Mouse (Mus musculus) midbrain, embryonic 15.5 days (tissue): ENCODE measurements at regions not wholly inside any gene's neighbourhood (a gene's known extent, or its start where the extent isn't known, plus 50 kb on each side); places are given as distances from the start of the nearest gene placed in this dataset.
A peak's percentile ranks its signal among the peaks of the same experiment; 100 is the strongest.

Source experiments
- ATAC-seq: fragments of 200-750 bp; cut with Nextera tagmentation; replicated peaks from 2 replicates; pipeline ENCODE4 v1.8.0; 2017; ENCODE audit warnings: moderate TSS enrichment
- H3K27ac ChIP-seq: fragments of 300-500 bp; sonication (generic); 2 replicates; pipeline ENCODE4 v1.5.1; 2015; ENCODE audit warnings: mild to moderate bottlenecking, inconsistent platforms
- H3K27me3 ChIP-seq: fragments of 300-500 bp; sonication (generic); replicated peaks from 2 replicates; pipeline ENCODE4 v1.6.1; 2015; ENCODE audit warnings: inconsistent platforms
- H3K36me3 ChIP-seq: fragments of 300-500 bp; sonication (generic); replicated peaks from 2 replicates; pipeline ENCODE4 v1.6.1; 2015; ENCODE audit warnings: inconsistent platforms
- H3K4me1 ChIP-seq: fragments of 300-500 bp; sonication (generic); 2 replicates; pipeline ENCODE4 v1.6.1; 2015; ENCODE audit warnings: inconsistent platforms
- H3K4me2 ChIP-seq: fragments of 300-500 bp; sonication (generic); 2 replicates; pipeline ENCODE4 v1.6.1; 2015; ENCODE audit warnings: inconsistent platforms, mild to moderate bottlenecking, moderate library complexity
- H3K4me3 ChIP-seq: fragments of 300-500 bp; sonication (generic); 2 replicates; pipeline ENCODE4 v1.5.1; 2015; ENCODE audit warnings: mild to moderate bottlenecking, inconsistent platforms
- H3K9ac ChIP-seq: fragments of 300-500 bp; sonication (generic); 2 replicates; pipeline ENCODE4 v1.6.1; 2015; ENCODE audit warnings: mild to moderate bottlenecking, inconsistent platforms
- H3K9me3 ChIP-seq: fragments of 300-500 bp; sonication (generic); 2 replicates; pipeline ENCODE4 v1.6.1; 2016; ENCODE audit warnings: inconsistent platforms
- WGBS: fragments of 180-500 bp; shearing (Covaris S2); methylation state at CpG from one replicate; pipeline ENCODE4 v1.1.7; 2015; ENCODE audit warnings: mixed read lengths; 5-methylcytosine and 5-hydroxymethylcytosine counted together

DNA sequence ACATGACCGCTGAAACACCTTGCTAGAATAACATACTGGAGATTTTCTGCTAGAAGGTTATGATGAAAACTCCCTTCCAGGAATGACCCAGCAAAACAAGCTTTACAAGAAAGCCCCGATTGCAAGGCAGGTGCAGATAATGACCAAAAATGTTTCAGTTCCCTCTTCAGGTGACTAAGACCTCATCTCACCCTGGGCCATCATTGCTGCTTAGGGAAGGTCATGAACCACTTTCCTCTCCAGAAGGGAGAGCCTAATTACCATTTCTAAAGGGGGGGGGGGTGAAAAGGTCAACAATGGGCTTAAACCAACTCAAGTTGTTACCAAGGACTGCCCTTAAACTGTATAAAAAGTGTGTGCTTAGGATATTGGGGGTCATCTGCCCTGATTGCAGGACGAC, 59.8 kb upstream of the Speer4c start:
- no peaks in the 10 kb centered on the region for H3K27me3 ChIP-seq
- no peaks in the 10 kb centered on the region for H3K4me1 ChIP-seq
- H3K4me2 ChIP-seq: no peak overlapping the region
- H3K27ac ChIP-seq: no peak overlapping the region
- H3K9me3 ChIP-seq: no peaks in the 10 kb centered on the region
- no peak overlapping the region for H3K4me3 ChIP-seq
- 49% methylated on average over 3 of the region's 3 CpGs for WGBS
- no peaks in the 10 kb centered on the region for H3K36me3 ChIP-seq
- ATAC-seq: no peak
- H3K9ac ChIP-seq: no peak overlapping the region

- Histone ChIP-seq H3K9ac (no peak overlapping the region), H3K4me1 (no peaks in the 10 kb centered on the region), H3K27me3 (no peaks in the 10 kb centered on the region), H3K27ac (no peak overlapping the region), H3K36me3 (no peaks in the 10 kb centered on the region), H3K4me3 (no peak overlapping the region), H3K4me2 (no peak overlapping the region), H3K9me3 (no peaks in the 10 kb centered on the region)
- ATAC-seq: no peak
- WGBS: 13% methylated on average over 3 of the region's 3 CpGs
Measured at GRCm38 (mm10) chr5:15774567-15774966, 60.5 kb upstream of the Speer4c start.

DNA sequence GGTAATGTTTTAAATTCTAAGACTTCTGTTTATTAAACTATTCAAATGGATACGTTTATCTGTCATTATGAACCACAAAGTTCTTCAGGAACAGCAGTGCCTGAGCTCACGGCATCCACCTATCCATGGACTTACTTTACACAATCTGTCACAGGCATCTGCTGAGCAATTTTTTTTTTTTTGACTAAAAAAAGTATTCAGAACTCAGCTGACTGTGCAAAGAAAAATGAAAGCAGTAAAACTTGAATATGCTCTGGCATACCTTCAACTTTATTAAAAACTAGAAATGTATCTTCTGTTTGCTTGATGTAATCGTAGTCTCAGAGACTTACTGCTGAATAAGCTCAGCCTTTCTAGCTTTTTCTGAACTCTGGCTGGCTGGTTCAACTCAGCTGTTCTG, 62.0 kb upstream of the Speer4c start:
- 87% methylated on average over 3 of the region's 3 CpGs for WGBS
- Histone ChIP-seq H3K27ac (no peak overlapping the region), H3K9ac (no peak overlapping the region), H3K27me3 (no peaks in the 10 kb centered on the region), H3K9me3 (no peaks in the 10 kb centered on the region), H3K4me2 (no peak overlapping the region), H3K36me3 (no peaks in the 10 kb centered on the region), H3K4me1 (no peaks in the 10 kb centered on the region), H3K4me3 (no peak overlapping the region)
- no peak for ATAC-seq

GRCm38 (mm10) chr5:15803583-15803982, 89.5 kb upstream of the Speer4c start:
- H3K4me2 ChIP-seq: no peak overlapping the region
- no peaks in the 10 kb centered on the region for H3K27me3 ChIP-seq
- no peak for ATAC-seq
- 51% methylated on average over 5 of the region's 5 CpGs for WGBS
- H3K4me3 ChIP-seq: no peak overlapping the region
- H3K36me3 ChIP-seq: no peaks in the 10 kb centered on the region
- H3K9ac ChIP-seq: no peak overlapping the region
- H3K9me3 ChIP-seq: no peaks in the 10 kb centered on the region
- no peak overlapping the region for H3K27ac ChIP-seq
- no peaks in the 10 kb centered on the region for H3K4me1 ChIP-seq

- WGBS: 47% methylated on average over 3 of the region's 3 CpGs
- H3K9me3 ChIP-seq: no peaks in the 10 kb centered on the region
Measured at GRCm38 (mm10) chr5:15816864-15817263, 102.8 kb upstream of the Speer4c start.

GRCm38 (mm10) chr5:15817366-15817765, 103.3 kb upstream of the Speer4c start:
- no peaks in the 10 kb centered on the region for H3K36me3 ChIP-seq
- H3K27ac ChIP-seq: no peak overlapping the region
- H3K9me3 ChIP-seq: no peaks in the 10 kb centered on the region
- H3K27me3 ChIP-seq: no peaks in the 10 kb centered on the region
- H3K4me1 ChIP-seq: 0 out of 2 replicates have a peak, but pooled peaks cover 4% of the 10 kb centered on the region
- peak; percentile 75 for ATAC-seq
- H3K9ac ChIP-seq: no peak overlapping the region
- no peak overlapping the region for H3K4me3 ChIP-seq
- H3K4me2 ChIP-seq: no peak overlapping the region
- WGBS: 13% methylated on average over 3 of the region's 3 CpGs

More at GRCm38 (mm10) chr5:15816864-15817263, 102.8 kb upstream of the Speer4c start:
- Histone ChIP-seq H3K36me3 (no peaks in the 10 kb centered on the region), H3K4me2 (no peak overlapping the region), H3K9ac (no peak overlapping the region), H3K4me1 (0 out of 2 replicates have a peak, but pooled peaks cover 4% of the 10 kb centered on the region), H3K27ac (no peak overlapping the region), H3K4me3 (no peak overlapping the region), H3K27me3 (no peaks in the 10 kb centered on the region)
- ATAC-seq: 0 out of 2 replicates have a peak, but pooled peaks have one; percentile 66

DNA sequence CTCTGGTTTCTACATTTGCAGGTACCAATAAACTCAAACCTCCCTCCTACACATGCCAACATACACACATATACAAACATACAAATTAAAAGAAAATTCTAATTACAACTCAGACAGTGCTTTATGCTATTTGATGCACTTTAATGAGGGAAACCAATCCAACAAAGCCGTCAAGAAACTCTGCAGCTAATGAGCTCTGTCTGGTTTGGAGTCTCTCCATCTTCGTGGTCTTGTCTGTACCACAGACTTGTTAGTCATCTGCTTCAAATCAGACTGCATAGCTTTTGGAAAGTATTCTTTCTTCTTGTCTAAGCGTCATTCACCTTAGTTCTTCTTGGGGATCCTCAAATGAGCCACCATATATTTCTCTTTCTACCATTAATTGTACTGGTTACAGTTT, 108.9 kb upstream of the Speer4c start:
- H3K4me3 ChIP-seq: no peak overlapping the region
- 91% methylated on average over 3 of the region's 3 CpGs for WGBS
- no peak overlapping the region for H3K4me2 ChIP-seq
- no peak overlapping the region for H3K27ac ChIP-seq
- H3K27me3 ChIP-seq: no peaks in the 10 kb centered on the region
- no peaks in the 10 kb centered on the region for H3K9me3 ChIP-seq
- no peak overlapping the region for H3K9ac ChIP-seq
- no peaks in the 10 kb centered on the region for H3K4me1 ChIP-seq
- no peaks in the 10 kb centered on the region for H3K36me3 ChIP-seq
- no peak for ATAC-seq

- H3K27ac ChIP-seq: no peak overlapping the region
- no peaks in the 10 kb centered on the region for H3K9me3 ChIP-seq
- H3K4me3 ChIP-seq: no peak overlapping the region
- 79% methylated on average over 1 of the region's 1 CpGs for WGBS
- H3K4me2 ChIP-seq: no peak overlapping the region
- no peaks in the 10 kb centered on the region for H3K4me1 ChIP-seq
- ATAC-seq: no peak
- H3K27me3 ChIP-seq: no peaks in the 10 kb centered on the region
- H3K9ac ChIP-seq: no peak overlapping the region
- H3K36me3 ChIP-seq: no peaks in the 10 kb centered on the region
Measured at GRCm38 (mm10) chr5:15831527-15831926, 103.0 kb upstream of the Cacna2d1 start.

GRCm38 (mm10) chr5:15832338-15832737, 102.2 kb upstream of the Cacna2d1 start:
- no peak overlapping the region for H3K4me2 ChIP-seq
- no peak overlapping the region for H3K9ac ChIP-seq
- no peaks in the 10 kb centered on the region for H3K36me3 ChIP-seq
- H3K4me1 ChIP-seq: no peaks in the 10 kb centered on the region
- no peaks in the 10 kb centered on the region for H3K9me3 ChIP-seq
- no peak overlapping the region for H3K27ac ChIP-seq
- ATAC-seq: no peak
- 75% methylated on average over 1 of the region's 1 CpGs for WGBS
- no peak overlapping the region for H3K4me3 ChIP-seq
- no peaks in the 10 kb centered on the region for H3K27me3 ChIP-seq

GRCm38 (mm10) chr5:15838108-15838972, 96.2 kb upstream of the Cacna2d1 start:
- Histone ChIP-seq H3K9me3 (no peaks in the 10 kb centered on the region), H3K36me3 (no peaks in the 10 kb centered on the region), H3K27ac (no peak overlapping the region), H3K9ac (no peak overlapping the region), H3K27me3 (no peaks in the 10 kb centered on the region), H3K4me2 (no peak overlapping the region), H3K4me3 (no peak overlapping the region), H3K4me1 (no peaks in the 10 kb centered on the region)
- 32% methylated on average over 17 of the region's 17 CpGs for WGBS
- ATAC-seq: peak; percentile 92

DNA sequence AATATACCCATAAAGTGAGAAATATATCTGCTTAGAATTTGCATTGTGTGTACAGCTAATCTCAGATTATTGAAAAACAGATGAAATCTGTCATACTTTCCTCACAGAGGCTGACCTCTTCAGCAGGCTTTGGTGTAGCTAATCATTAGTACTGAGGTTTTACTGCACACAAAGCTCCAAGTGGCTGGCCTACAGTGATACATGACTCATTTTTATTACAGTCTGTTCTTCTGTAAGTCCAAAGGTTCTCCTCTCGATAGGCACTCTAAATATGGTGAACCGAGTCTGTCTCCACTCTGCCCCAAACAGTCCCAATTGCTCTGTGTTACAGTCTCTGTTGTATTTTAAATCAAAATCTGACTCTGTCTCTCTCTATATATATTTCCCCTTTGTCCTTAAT, 87.7 kb upstream of the Cacna2d1 start:
- H3K4me3 ChIP-seq: no peak overlapping the region
- H3K9me3 ChIP-seq: no peaks in the 10 kb centered on the region
- no peaks in the 10 kb centered on the region for H3K27me3 ChIP-seq
- H3K9ac ChIP-seq: no peak overlapping the region
- no peak for ATAC-seq
- 91% methylated on average over 2 of the region's 2 CpGs for WGBS
- H3K4me2 ChIP-seq: no peak overlapping the region
- no peak overlapping the region for H3K27ac ChIP-seq
- no peaks in the 10 kb centered on the region for H3K36me3 ChIP-seq
- H3K4me1 ChIP-seq: peaks cover 7% of the 10 kb centered on the region

DNA sequence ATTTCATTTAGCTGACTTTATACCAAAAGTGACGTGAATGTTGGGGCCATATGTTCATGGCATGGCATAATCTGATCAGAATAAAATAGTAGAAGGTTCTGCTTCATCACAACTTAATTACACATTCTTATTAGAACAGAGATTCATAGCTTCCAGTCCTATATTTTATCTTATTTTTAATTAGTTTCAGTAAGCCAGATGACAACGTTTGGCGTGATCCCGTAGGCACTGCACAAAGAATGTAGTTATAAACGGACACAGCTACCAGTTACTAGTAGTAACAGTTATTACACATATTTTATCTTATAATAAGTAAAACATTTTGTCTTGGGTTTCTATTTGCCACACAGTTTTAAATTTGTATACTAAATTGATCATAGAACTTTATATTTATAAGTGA, 85.0 kb upstream of the Cacna2d1 start:
- Histone ChIP-seq H3K36me3 (no peaks in the 10 kb centered on the region), H3K9ac (no peak overlapping the region), H3K4me1 (peaks cover 7% of the 10 kb centered on the region), H3K27ac (no peak overlapping the region), H3K27me3 (no peaks in the 10 kb centered on the region), H3K9me3 (no peaks in the 10 kb centered on the region), H3K4me2 (no peak overlapping the region), H3K4me3 (no peak overlapping the region)
- ATAC-seq: no peak
- WGBS: 61% methylated on average over 5 of the region's 5 CpGs
